ENCODE assay signal across 40 mouse cellular contexts in the genomic region with DNA sequence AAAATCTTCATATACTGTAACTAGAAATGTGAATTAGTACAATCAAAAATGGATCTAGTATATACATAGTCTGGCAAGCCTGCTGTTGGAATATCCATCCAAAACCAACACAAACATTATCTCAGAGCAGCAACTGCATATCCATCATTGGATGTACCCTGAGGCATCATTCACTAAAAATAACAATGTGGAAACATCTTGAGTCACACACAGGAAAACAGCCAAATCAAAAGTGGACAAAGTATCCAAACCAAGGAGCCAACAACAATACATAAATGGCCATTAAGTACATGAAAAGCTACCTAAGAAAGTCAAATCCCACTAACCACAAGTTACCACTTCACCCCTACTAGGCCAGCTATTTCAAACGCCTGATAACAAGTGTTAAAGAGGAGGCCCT. TPM values are rescaled to one million over a fixed set of nuclear protein-coding genes. Genes with fewer than 3 reads are reported as not detected.
"Had no signal": no experiment of that assay in that cellular context is flagged by ENCODE, and none has a peak within 500 bp of the region (broad histone marks: within the 10 kb centered on the region; RNA-seq: fewer than 3 reads in every experiment).

No protein-coding gene starts in this region.

- H3K9me3 ChIP-seq: heart, embryonic 10.5 days; heart, embryonic 12.5 days; hindbrain, embryonic 13.5 days; hindbrain, embryonic 15.5 days; kidney, embryonic 15.5 days; limb, embryonic 10.5 days; limb, embryonic 12.5 days; liver, embryonic 13.5 days had no signal

- H3K9ac ChIP-seq: heart, embryonic 12.5 days; hindbrain, embryonic 13.5 days; hindbrain, embryonic 15.5 days; kidney, embryonic 15.5 days; limb, embryonic 12.5 days; liver, embryonic 13.5 days had no signal

- H3K27me3 ChIP-seq: heart, embryonic 12.5 days; hindbrain, embryonic 13.5 days; hindbrain, embryonic 15.5 days; kidney, embryonic 15.5 days; limb, embryonic 12.5 days; liver, embryonic 13.5 days had no signal

- H3K4me1 ChIP-seq: hindbrain, embryonic 13.5 days; hindbrain, embryonic 15.5 days; kidney, embryonic 15.5 days; limb, embryonic 10.5 days; limb, embryonic 12.5 days had no signal

- H3K4me3 ChIP-seq: heart, embryonic 10.5 days; heart, embryonic 12.5 days; hindbrain, embryonic 13.5 days; hindbrain, embryonic 15.5 days; kidney, embryonic 15.5 days; layer of hippocampus, adult 2 months; left cerebral cortex, adult 2 months; limb, embryonic 10.5 days; limb, embryonic 12.5 days; liver, embryonic 13.5 days had no signal

- DNase-seq: gastrocnemius, postnatal 14 days; gastrocnemius, postnatal 36 days; heart, adult 18-20 months; heart, postnatal 14 days; heart, postnatal 36 days; kidney, adult 11 months; kidney, adult 2 months; kidney, adult 9 months; kidney, postnatal 14 days; kidney, postnatal 36 days; liver; liver, embryonic 13.5 days had no signal

- ATAC-seq: hindbrain, postnatal 0 days; intestine, embryonic 16.5 days had no signal

- H3K36me3 ChIP-seq: heart, embryonic 10.5 days; heart, embryonic 12.5 days; hindbrain, embryonic 13.5 days; hindbrain, embryonic 15.5 days; kidney, embryonic 15.5 days; limb, embryonic 10.5 days; limb, embryonic 12.5 days; liver, embryonic 13.5 days had no signal

- H3K27ac ChIP-seq: heart, embryonic 10.5 days; hindbrain, embryonic 13.5 days; hindbrain, embryonic 15.5 days; hindbrain, postnatal 0 days; kidney, embryonic 15.5 days; kidney, postnatal 0 days; layer of hippocampus, adult 2 months; left cerebral cortex, adult 2 months; limb, embryonic 10.5 days; limb, embryonic 12.5 days; liver, embryonic 13.5 days had no signal

- H3K4me2 ChIP-seq: heart, embryonic 12.5 days; hindbrain, embryonic 13.5 days; hindbrain, embryonic 15.5 days; kidney, embryonic 15.5 days; limb, embryonic 12.5 days; liver, embryonic 11.5 days; liver, embryonic 13.5 days had no signal

RNA-seq across cellular contexts. Expression of a gene that starts 49.4 kb away (rescaled TPM):
- total RNA-seq: gastrocnemius, adult 18-20 months; gastrocnemius, adult 8-10 months; gastrocnemius, postnatal 14 days; gastrocnemius, postnatal 36 days; heart, adult 18-20 months; heart, adult 8-10 months; heart, postnatal 14 days; heart, postnatal 36 days; hematopoietic stem cell, adult 5-6 weeks; hindbrain, postnatal 0 days; layer of hippocampus, adult 2 months; layer of hippocampus, postnatal 10 days; layer of hippocampus, postnatal 25 days; left cerebral cortex, adult 2 months; left cerebral cortex, postnatal 14 days; left cerebral cortex, postnatal 36 days had no signal
- polyA plus RNA-seq: frontal cortex, adult 2 months; gonadal fat pad, adult 2 months; heart, embryonic 10.5 days; heart, embryonic 12.5 days; heart, embryonic 14.5 days; heart, embryonic 16.5 days; hindbrain, embryonic 11.5 days; hindbrain, embryonic 13.5 days; hindbrain, embryonic 15.5 days; intestine, embryonic 14.5 days; intestine, embryonic 16.5 days; kidney, adult 2 months; kidney, embryonic 15.5 days; kidney, postnatal 0 days; limb, embryonic 10.5 days; limb, embryonic 14.5 days; liver, embryonic 11.5 days; liver, embryonic 13.5 days had no signal
